Comparison of ENCODE assay signal across 8 mouse cellular contexts in genomic region chr13:5862003-5862625, GRCm38 (mm10). TPM values are rescaled to one million over a fixed set of nuclear protein-coding genes. Genes with fewer than 3 reads are reported as not detected.
DNase-seq lines count a peak whose midpoint lies in the region; ATAC-seq and TF ChIP-seq lines count a peak whose summit lies in the region.

No protein-coding gene starts in this region.

- H3K27me3 ChIP-seq in forebrain, embryonic 16.5 days (replicated peaks; ENCODE audit: control insufficient read depth, insufficient read depth, low read length), result no peaks in the 10 kb centered on the region
- no peaks in the 10 kb centered on the region for H3K27me3 ChIP-seq in intestine, embryonic 14.5 days (replicated peaks; ENCODE audit: control insufficient read depth, insufficient read depth, low read length)

- ATAC-seq in forebrain, embryonic 16.5 days, result no peak; the same call in 1 of the 2 replicates
- ATAC-seq in intestine, embryonic 14.5 days (replicated peaks; ENCODE audit: low FRiP score, low TSS enrichment, low read depth), result no peak

- H3K9ac ChIP-seq in forebrain, embryonic 16.5 days (replicated peaks; ENCODE audit: low read depth, low read length), result peak overlapping the region; percentile 74
- H3K9ac ChIP-seq in intestine, embryonic 14.5 days (ENCODE audit: low read length), result peak overlapping the region; percentile 92

- H3K4me2 ChIP-seq in forebrain, embryonic 16.5 days (ENCODE audit: low read length), result peak overlapping the region; percentile 59
- H3K4me2 ChIP-seq in intestine, embryonic 14.5 days (ENCODE audit: low read length), result peak overlapping the region; percentile 56

- TF ChIP-seq CTCF in left cerebral cortex, adult 2 months (IDR thresholded peaks at IDR 0.05), result no peak

- WGBS in forebrain, embryonic 16.5 days, result under 1% methylated on average over 20 of the region's 20 CpGs
- WGBS in intestine, embryonic 14.5 days, result under 1% methylated on average over 20 of the region's 20 CpGs

- H3K4me1 ChIP-seq in brown adipose tissue, adult 24 weeks (ENCODE audit: control insufficient read depth, insufficient read depth, insufficient read length, low read length), result peaks cover 16% of the 10 kb centered on the region
- peaks cover 21% of the 10 kb centered on the region for H3K4me1 ChIP-seq in forebrain, embryonic 16.5 days (replicated peaks; ENCODE audit: control insufficient read depth, insufficient read depth, low read length)
- H3K4me1 ChIP-seq in intestine, embryonic 14.5 days (replicated peaks; ENCODE audit: control insufficient read depth, insufficient read depth, low read length), result peaks cover 19% of the 10 kb centered on the region

- peaks cover 9% of the 10 kb centered on the region for H3K36me3 ChIP-seq in forebrain, embryonic 16.5 days (ENCODE audit: control insufficient read depth, insufficient read depth)
- peaks cover 26% of the 10 kb centered on the region for H3K36me3 ChIP-seq in intestine, embryonic 14.5 days (ENCODE audit: control insufficient read depth, insufficient read depth, low read length)

- H3K9me3 ChIP-seq in forebrain, embryonic 16.5 days (ENCODE audit: control insufficient read depth, low read length), result no peaks in the 10 kb centered on the region
- H3K9me3 ChIP-seq in intestine, embryonic 14.5 days (ENCODE audit: control insufficient read depth, low read length), result no peaks in the 10 kb centered on the region

- peak overlapping the region; percentile 89 for H3K27ac ChIP-seq in left cerebral cortex, adult 2 months
- H3K27ac ChIP-seq in brown adipose tissue, adult 24 weeks (replicated peaks; ENCODE audit: low read depth, low read length), result peak overlapping the region; percentile 100
- peak overlapping the region; percentile 92 for H3K27ac ChIP-seq in forebrain, embryonic 16.5 days (ENCODE audit: low read length)
- peak overlapping the region; percentile 97 for H3K27ac ChIP-seq in intestine, embryonic 14.5 days (ENCODE audit: low read depth)

- peak in 1 of 2 experiments; percentile 42 for DNase-seq in left cerebral cortex, adult 2 months (ENCODE audit: extremely low spot score in 1 of 2, low spot score in 2 of 2)
- no peak for DNase-seq in left cerebral cortex, postnatal 14 days (ENCODE audit: low spot score in 2 of 2)
- no peak for DNase-seq in intestine, embryonic 14.5 days (ENCODE audit: low spot score)
- peak; percentile 81 for DNase-seq in liver
- DNase-seq in naive thymus-derived CD4-positive, alpha-beta T cell, adult 2 months (ENCODE audit: low read depth), result peak; percentile 80
- peak; percentile 71 for DNase-seq in thymus, postnatal 4 days

- intact Hi-C loops in left cerebral cortex, adult 2 months (cut with DNase I), result loop anchor here (5.0 kb wide), 6 partner anchors 330 to 1090 kb away; partner anchors contain the start of gene Pitrm1
- intact Hi-C loops in left cerebral cortex, postnatal 14 days (cut with DNase I), result loop anchor here (2.0 to 10.0 kb wide), 5 partner anchors 367 to 1090 kb away; no protein-coding TSS in a partner anchor

- H3K4me3 ChIP-seq in left cerebral cortex, adult 2 months, result peak overlapping the region; percentile 63
- peak overlapping the region; percentile 87 for H3K4me3 ChIP-seq in brown adipose tissue, adult 24 weeks (ENCODE audit: insufficient read depth, low read depth, low read length)
- peak overlapping the region; percentile 69 for H3K4me3 ChIP-seq in forebrain, embryonic 16.5 days (replicated peaks; ENCODE audit: low read length)
- peak overlapping the region; percentile 83 for H3K4me3 ChIP-seq in intestine, embryonic 14.5 days (ENCODE audit: low read depth, low read length)

RNA-seq across cellular contexts. Expression of gene Klf6, which starts 0.8 kb away (rescaled TPM):
- 10 to 100 TPM; 49.0 to 55.1 TPM for total RNA-seq in left cerebral cortex, adult 2 months (2021)
- 10 to 100 TPM; 57.7 to 59.7 TPM for total RNA-seq in left cerebral cortex, postnatal 14 days (2021)
- 28.4 and 31.5 TPM in 2 replicates for polyA plus RNA-seq in brown adipose tissue, adult 24 weeks (2012; ENCODE audit: insufficient read depth, insufficient read length, missing spikeins)
- 87.2 and 91.3 TPM in 2 replicates for polyA plus RNA-seq in forebrain, embryonic 16.5 days (2015; fragmentation: Nextera tagmentation; extraction: Ambion mirVana)
- 65.3 and 73.7 TPM in 2 replicates for polyA plus RNA-seq in intestine, embryonic 14.5 days (2014; fragmentation: Nextera tagmentation; extraction: Ambion mirVana)

Comparison
In these comparisons a context has a peak if more than half of its experiments do, and no peak if none do; other contexts are left out.
1. DNase-seq: peak in liver (single experiment), naive thymus-derived CD4-positive, alpha-beta T cell, adult 2 months (single experiment) and thymus, postnatal 4 days (single experiment); none in left cerebral cortex, postnatal 14 days (0 of 2) and intestine, embryonic 14.5 days (single experiment).
2. Peak in every context shown above with its lines, with median percentiles within 50 percentile points of each other: H3K27ac ChIP-seq and H3K4me3 ChIP-seq.